Mouse (Mus musculus) left cerebral cortex, postnatal 36 days (tissue): ENCODE data around the gene Cep41. TPM values are rescaled to one million over a fixed set of nuclear protein-coding genes. Genes with fewer than 3 reads are reported as not detected.

ENCODE experiments used
- DNase-seq, 2 experiments: peaks; one replicate each; pipeline ENCODE4 v3.0.0; 2021 to 2022; ENCODE audit warnings: low spot score in 2 of 2, mixed read lengths in 1 of 2
- intact Hi-C: fragments of 180-260 bp; cut with DNase I; formaldehyde crosslinking; loops from one replicate; pipeline ENCODE4 v1.15.1; 2025
- microRNA-seq: library from miRNA; unstranded; fragments of <30 nt; microRNA quantifications from one replicate; pipeline ENCODE4 v1.2.0, GENCODE M21; 2022
- total RNA-seq, 2 experiments: library from RNA; stranded (reverse); gene quantifications; 2 replicates each; pipeline ENCODE4 v1.2.3; 2021

Gene Cep41
- total RNA-seq, 2 experiments from 2014 or later = 7.1 to 9.0 TPM

- intact Hi-C loops = no loop called here
- no peak for DNase-seq
These were observed 87.9 kb downstream of the Cep41 start for GRCm38 (mm10) chr6:30605672-30606071.

DNA sequence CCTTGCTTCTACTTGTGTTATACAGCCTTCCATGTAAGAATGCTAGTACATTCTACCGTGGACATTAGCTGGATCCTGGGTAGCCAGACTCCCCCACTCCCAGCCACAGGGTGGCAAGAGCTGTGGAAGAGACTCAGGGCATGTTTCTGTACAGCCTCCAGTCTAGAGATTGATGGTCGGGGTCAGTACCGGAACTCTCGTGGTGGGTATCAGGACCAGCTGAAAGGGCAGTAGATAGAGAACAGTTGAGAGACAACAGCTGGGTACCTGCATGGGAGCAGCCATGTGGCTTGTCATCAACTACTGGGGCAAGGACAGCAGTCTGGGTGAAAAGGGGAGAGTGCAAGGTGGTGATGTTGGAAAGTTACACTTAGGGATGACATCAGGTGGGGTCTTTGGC, 88.4 kb downstream of the Cep41 start:
- intact Hi-C loops = no loop called here
- no peak for DNase-seq

DNA sequence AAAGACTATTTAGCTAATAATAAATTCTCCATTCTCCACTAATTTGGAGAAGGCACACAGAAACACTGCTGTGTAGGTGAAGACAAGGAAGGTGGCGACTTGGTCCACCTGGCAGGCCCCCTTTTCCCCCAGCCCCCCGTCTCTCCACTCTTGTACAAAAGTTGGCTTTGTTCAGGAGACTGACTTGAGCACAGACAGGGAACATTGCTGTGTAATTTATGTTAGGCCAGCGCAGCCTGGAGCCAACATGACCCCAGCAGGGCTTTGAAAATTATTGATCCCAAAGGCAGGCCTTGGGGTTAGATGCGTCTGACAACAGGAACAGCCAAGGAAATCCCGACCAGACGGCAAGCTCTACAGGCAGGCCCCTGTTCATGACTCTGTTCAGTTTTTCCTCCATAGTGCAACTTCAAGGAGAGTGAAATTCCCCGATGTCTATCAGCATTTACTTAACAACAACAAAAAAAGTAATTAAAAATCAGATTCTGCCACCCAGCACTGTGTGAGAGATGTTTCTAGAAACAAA, 89.1 kb downstream of the Cep41 start:
- no peak for DNase-seq
- intact Hi-C loops = no loop called here

Small RNAs within 50 kb of the gene (microRNA-seq; reads per million reads assigned to microRNA genes)
- gene Mir335 = 3,444 reads per million, percentile 89 among the genes with 10 or more reads in this experiment

Other genes with a start within 250 kb of the Cep41 start
- 10 to 100 TPM; 19.1 to 20.7 TPM for gene Tmem209, start 184.0 kb downstream of the Cep41 start, total RNA-seq
- under 1 TPM; 0.84 to 0.94 TPM for gene Ssmem1, start 183.9 kb downstream of the Cep41 start, total RNA-seq
- 1 to 10 TPM in 1 of 2 experiments, under 1 TPM in 1; 0.70 to 3.1 TPM for gene Cpa2, start 152.2 kb downstream of the Cep41 start, total RNA-seq
- gene Cpa4, start 125.4 kb downstream of the Cep41 start, total RNA-seq = under 1 TPM; 0.18 to 0.25 TPM
- gene Cpa5, start 82.7 kb downstream of the Cep41 start, total RNA-seq = not detected
- not detected for gene Cpa1, start 54.5 kb downstream of the Cep41 start, total RNA-seq
- 100 to 1,000 TPM in 1 of 2 experiments, 10 to 100 TPM in 1; 99.8 to 118 TPM for gene Mest, start 29.8 kb upstream of the Cep41 start, total RNA-seq
- 10 to 100 TPM; 68.4 to 77.7 TPM for gene Copg2, start 203.0 kb upstream of the Cep41 start, total RNA-seq
- gene Tsga13, start 221.8 kb upstream of the Cep41 start, total RNA-seq = under 1 TPM in 1 of 2 experiments, not detected in 1; 0.50 TPM